ENCODE assay signal across 17 mouse cellular contexts in the genomic region with DNA sequence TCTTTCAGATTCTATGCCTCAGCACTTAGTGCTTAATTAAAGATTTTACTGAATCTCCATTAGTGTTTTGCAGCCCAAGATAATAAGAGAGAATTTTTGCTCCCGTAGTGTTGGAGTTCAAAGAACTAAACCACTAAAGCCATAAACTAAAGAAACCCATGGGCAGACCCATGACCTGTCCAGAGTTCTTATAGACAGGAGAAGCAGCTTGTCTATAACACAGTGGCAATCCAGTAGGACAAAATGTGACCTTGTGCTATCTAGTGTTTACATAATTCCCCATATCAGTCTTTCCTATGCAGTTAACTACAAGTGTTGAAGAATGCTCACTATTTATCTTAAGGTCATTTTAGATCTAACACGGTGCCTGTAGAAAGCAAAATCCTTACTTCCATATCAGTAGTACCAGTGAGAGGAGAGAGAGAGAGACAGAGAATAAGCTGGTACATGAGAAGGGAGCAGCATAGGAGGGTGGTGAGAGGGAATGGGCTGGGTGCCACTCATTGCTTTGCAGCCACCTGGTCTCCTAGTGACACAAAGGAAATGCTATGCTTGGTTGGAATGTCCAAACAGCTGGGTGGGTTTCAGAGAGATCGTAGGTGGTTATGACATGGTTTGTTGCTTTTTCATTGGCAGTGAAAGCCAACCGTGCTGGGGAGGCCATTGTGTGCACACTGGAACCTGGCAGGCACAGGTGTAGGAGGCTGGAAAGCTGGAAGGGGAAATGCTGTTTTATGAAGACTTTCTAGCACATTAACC.
DNase-seq lines count a peak whose midpoint lies in the region; ATAC-seq and TF ChIP-seq lines count a peak whose summit lies in the region.
"Had no signal": no experiment of that assay in that cellular context is flagged by ENCODE, and none has a peak within 500 bp of the region (broad histone marks: within the 10 kb centered on the region; RNA-seq: fewer than 3 reads in every experiment).

No protein-coding gene starts in this region.

- ATAC-seq in hindbrain, embryonic 16.5 days = peak; percentile 79
- no peak for ATAC-seq in hindbrain, embryonic 12.5 days (ENCODE audit: low FRiP score)
- ATAC-seq: forebrain, embryonic 13.5 days had no signal

- H3K4me2 ChIP-seq in hindbrain, embryonic 16.5 days (ENCODE audit: low read length) = no peak overlapping the region
- no peak overlapping the region for H3K4me2 ChIP-seq in hindbrain, embryonic 12.5 days (replicated peaks)
- H3K4me2 ChIP-seq: embryonic facial prominence, embryonic 12.5 days; forebrain, embryonic 13.5 days; hindbrain, embryonic 14.5 days; limb, embryonic 13.5 days; lung, embryonic 14.5 days; neural tube, embryonic 12.5 days had no signal

- no peaks in the 10 kb centered on the region for H3K9me3 ChIP-seq in hindbrain, embryonic 16.5 days (ENCODE audit: control insufficient read depth, low read length)
- H3K9me3 ChIP-seq in hindbrain, embryonic 12.5 days (replicated peaks) = no peaks in the 10 kb centered on the region
- H3K9me3 ChIP-seq: embryonic facial prominence, embryonic 12.5 days; forebrain, embryonic 13.5 days; limb, embryonic 13.5 days; midbrain, embryonic 10.5 days; neural tube, embryonic 12.5 days had no signal

- no peaks in the 10 kb centered on the region for H3K36me3 ChIP-seq in hindbrain, embryonic 16.5 days (ENCODE audit: control insufficient read depth, insufficient read depth, low read length)
- H3K36me3 ChIP-seq in hindbrain, embryonic 12.5 days = no peaks in the 10 kb centered on the region
- H3K36me3 ChIP-seq: embryonic facial prominence, embryonic 12.5 days; limb, embryonic 13.5 days; midbrain, embryonic 10.5 days; neural tube, embryonic 12.5 days had no signal

- H3K9ac ChIP-seq in hindbrain, embryonic 16.5 days (ENCODE audit: low read depth, low read length) = no peak overlapping the region
- H3K9ac ChIP-seq in hindbrain, embryonic 12.5 days = no peak overlapping the region
- H3K9ac ChIP-seq: embryonic facial prominence, embryonic 12.5 days; forebrain, embryonic 13.5 days; hindbrain, embryonic 14.5 days; limb, embryonic 13.5 days; lung, embryonic 14.5 days; neural tube, embryonic 12.5 days had no signal

- no peak overlapping the region for H3K4me3 ChIP-seq in hindbrain, embryonic 16.5 days (ENCODE audit: low read length)
- H3K4me3 ChIP-seq in hindbrain, embryonic 12.5 days = no peak overlapping the region
- no peak overlapping the region for H3K4me3 ChIP-seq in olfactory bulb, adult 2 months (ENCODE audit: insufficient read depth, low read depth, low read length)
- H3K4me3 ChIP-seq: embryonic facial prominence, embryonic 12.5 days; forebrain, embryonic 13.5 days; limb, embryonic 13.5 days; midbrain, embryonic 10.5 days; neural tube, embryonic 12.5 days had no signal

- peak; percentile 66 to 69 for DNase-seq in cerebellum, postnatal 10 days
- no peak for DNase-seq in cerebellum, adult 8-10 months
- DNase-seq in layer of hippocampus, adult 8-10 months (ENCODE audit: low spot score in 2 of 2) = peak; percentile 70 to 71
- DNase-seq in c-Kit-positive CD71-positive TER-119-positive erythroid progenitor cells, embryonic 14.5 days (ENCODE audit: low spot score) = no peak
- DNase-seq in adrenal gland, postnatal 25 days = no peak
- DNase-seq: cerebellum, adult 18-20 months; lung, embryonic 14.5 days; spleen, adult 18-20 months had no signal

- WGBS in hindbrain, embryonic 16.5 days = 76% methylated on average over 4 of the region's 4 CpGs
- 70% methylated on average over 4 of the region's 4 CpGs for WGBS in hindbrain, embryonic 12.5 days
- WGBS in olfactory bulb, adult 2 months = 59% methylated on average over 4 of the region's 4 CpGs

- TF ChIP-seq CTCF in olfactory bulb, adult 2 months (IDR thresholded peaks at IDR 0.05; ENCODE audit: insufficient read depth, low read depth, low read length) = no peak

- no peak for TF ChIP-seq POLR2A in olfactory bulb, adult 2 months (IDR thresholded peaks at IDR 0.05; ENCODE audit: insufficient read depth, low read depth, low read length)

- no peak overlapping the region for H3K27ac ChIP-seq in hindbrain, embryonic 16.5 days (ENCODE audit: low read depth, low read length)
- no peak overlapping the region for H3K27ac ChIP-seq in hindbrain, embryonic 12.5 days
- peak overlapping the region; percentile 55; the same call in 1 of the 2 replicates for H3K27ac ChIP-seq in olfactory bulb, adult 2 months (ENCODE audit: insufficient read depth, low read depth, low read length)
- H3K27ac ChIP-seq: embryonic facial prominence, embryonic 12.5 days; forebrain, embryonic 13.5 days; hindbrain, embryonic 14.5 days; limb, embryonic 13.5 days; midbrain, embryonic 10.5 days; neural tube, embryonic 12.5 days had no signal

- no peaks in the 10 kb centered on the region for H3K27me3 ChIP-seq in hindbrain, embryonic 16.5 days (replicated peaks; ENCODE audit: control insufficient read depth, insufficient read depth, low read length)
- no peaks in the 10 kb centered on the region for H3K27me3 ChIP-seq in hindbrain, embryonic 12.5 days
- H3K27me3 ChIP-seq: embryonic facial prominence, embryonic 12.5 days; forebrain, embryonic 13.5 days; limb, embryonic 13.5 days; neural tube, embryonic 12.5 days had no signal

- H3K4me1 ChIP-seq in hindbrain, embryonic 16.5 days (ENCODE audit: control insufficient read depth, insufficient read depth, low read depth, low read length) = no peaks in the 10 kb centered on the region
- H3K4me1 ChIP-seq in hindbrain, embryonic 12.5 days = no peaks in the 10 kb centered on the region
- H3K4me1 ChIP-seq in olfactory bulb, adult 2 months (ENCODE audit: control insufficient read depth, insufficient read depth, low read length) = peaks cover 3% of the 10 kb centered on the region; the same call in 1 of the 2 replicates
- H3K4me1 ChIP-seq: forebrain, embryonic 13.5 days; midbrain, embryonic 10.5 days; neural tube, embryonic 12.5 days had no signal

Comparison
In these comparisons a context has a peak if more than half of its experiments do, and no peak if none do; other contexts are left out.
1. DNase-seq: peak in cerebellum, postnatal 10 days (2 of 2) and layer of hippocampus, adult 8-10 months (2 of 2); none in cerebellum, adult 8-10 months (single experiment), c-Kit-positive CD71-positive TER-119-positive erythroid progenitor cells, embryonic 14.5 days (single experiment) and adrenal gland, postnatal 25 days (single experiment).